Mouse (Mus musculus): ENCODE measurements around the gene Pmepa1. TPM values are rescaled to one million over a fixed set of nuclear protein-coding genes. Genes with fewer than 3 reads are reported as not detected.

The Pmepa1 gene
- total RNA-seq, 2 experiments from 2014 or later, result 53.4 to 58.5 TPM

- TF ChIP-seq CTCF (IDR thresholded peaks at IDR 0.05), result no peak
- intact Hi-C loops (cut with DNase I), result no loop called here
- H3K4me3 ChIP-seq, result no peak overlapping the region
- no peak overlapping the region for H3K27ac ChIP-seq
- peak in 1 of 2 experiments; percentile 48 for DNase-seq (ENCODE audit: extremely low spot score in 1 of 2, low spot score in 2 of 2)
Measured at GRCm38 (mm10) chr2:173264467-173265128, 11.7 kb downstream of the Pmepa1 start.

GRCm38 (mm10) chr2:173263636-173264330, 12.6 kb downstream of the Pmepa1 start:
- intact Hi-C loops (cut with DNase I), result no loop called here
- no peak overlapping the region for H3K4me3 ChIP-seq

GRCm38 (mm10) chr2:173261497-173261896, 14.8 kb downstream of the Pmepa1 start:
- TF ChIP-seq CTCF (IDR thresholded peaks at IDR 0.05), result no peak
- no peak for DNase-seq (ENCODE audit: extremely low spot score in 1 of 2, low spot score in 2 of 2)
- no peak overlapping the region for H3K4me3 ChIP-seq
- no peak overlapping the region for H3K27ac ChIP-seq
- intact Hi-C loops (cut with DNase I), result no loop called here

More at GRCm38 (mm10) chr2:173263636-173264330, 12.6 kb downstream of the Pmepa1 start:
- TF ChIP-seq CTCF (IDR thresholded peaks at IDR 0.05), result no peak
- H3K27ac ChIP-seq, result no peak overlapping the region
- no peak for DNase-seq (ENCODE audit: extremely low spot score in 1 of 2, low spot score in 2 of 2)

- DNase-seq (ENCODE audit: extremely low spot score in 1 of 2, low spot score in 2 of 2), result no peak
- no peak overlapping the region for H3K27ac ChIP-seq
- TF ChIP-seq CTCF (IDR thresholded peaks at IDR 0.05), result no peak
- no peak overlapping the region for H3K4me3 ChIP-seq
- intact Hi-C loops (cut with DNase I), result no loop called here
Measured at GRCm38 (mm10) chr2:173258459-173259091, 17.8 kb downstream of the Pmepa1 start.

- DNase-seq (ENCODE audit: extremely low spot score in 1 of 2, low spot score in 2 of 2), result peak; percentile 56 to 63
- no peak overlapping the region for H3K4me3 ChIP-seq
- H3K27ac ChIP-seq, result no peak overlapping the region
- no peak for TF ChIP-seq CTCF (IDR thresholded peaks at IDR 0.05)
- intact Hi-C loops (cut with DNase I), result no loop called here
Measured at GRCm38 (mm10) chr2:173257610-173258009, 18.7 kb downstream of the Pmepa1 start.

GRCm38 (mm10) chr2:173256552-173256949, 19.8 kb downstream of the Pmepa1 start:
- no peak for DNase-seq (ENCODE audit: extremely low spot score in 1 of 2, low spot score in 2 of 2)
- Histone ChIP-seq H3K4me3 (no peak overlapping the region), H3K27ac (no peak overlapping the region)
- intact Hi-C loops (cut with DNase I), result no loop called here
- no peak for TF ChIP-seq CTCF (IDR thresholded peaks at IDR 0.05)

- TF ChIP-seq CTCF (IDR thresholded peaks at IDR 0.05), result no peak
- intact Hi-C loops (cut with DNase I), result no loop called here
- H3K27ac ChIP-seq, result no peak overlapping the region
- no peak for DNase-seq (ENCODE audit: extremely low spot score in 1 of 2, low spot score in 2 of 2)
- no peak overlapping the region for H3K4me3 ChIP-seq
Measured at GRCm38 (mm10) chr2:173255810-173256551, 20.4 kb downstream of the Pmepa1 start.

GRCm38 (mm10) chr2:173253761-173254662, 22.3 kb downstream of the Pmepa1 start:
- no peak overlapping the region for H3K27ac ChIP-seq
- intact Hi-C loops (cut with DNase I), result no loop called here
- no peak for DNase-seq (ENCODE audit: extremely low spot score in 1 of 2, low spot score in 2 of 2)

GRCm38 (mm10) chr2:173251675-173252074, 24.7 kb downstream of the Pmepa1 start:
- H3K27ac ChIP-seq, result no peak overlapping the region
- intact Hi-C loops (cut with DNase I), result loop anchor here (2.0 kb wide), 3 partner anchors 23 to 55 kb away; no protein-coding TSS in a partner anchor
- TF ChIP-seq CTCF (IDR thresholded peaks at IDR 0.05), result no peak
- no peak overlapping the region for H3K4me3 ChIP-seq
- DNase-seq (ENCODE audit: extremely low spot score in 1 of 2, low spot score in 2 of 2), result peak in 1 of 2 experiments; percentile 40

More at GRCm38 (mm10) chr2:173253761-173254662, 22.3 kb downstream of the Pmepa1 start:
- TF ChIP-seq CTCF (IDR thresholded peaks at IDR 0.05), result no peak
- H3K4me3 ChIP-seq, result no peak overlapping the region

GRCm38 (mm10) chr2:173251133-173251532, 25.2 kb downstream of the Pmepa1 start:
- TF ChIP-seq CTCF (IDR thresholded peaks at IDR 0.05), result no peak
- DNase-seq (ENCODE audit: extremely low spot score in 1 of 2, low spot score in 2 of 2), result no peak
- intact Hi-C loops (cut with DNase I), result loop anchor here (2.0 kb wide), 3 partner anchors 24 to 56 kb away; no protein-coding TSS in a partner anchor
- Histone ChIP-seq H3K4me3 (no peak overlapping the region), H3K27ac (peak overlapping the region; percentile 21)
